7 mouse cellular contexts compared by ENCODE assay signal in genomic region chr13:58387948-58388347, GRCm38 (mm10).
DNase-seq lines count a peak whose midpoint lies in the region; ATAC-seq lines count a peak whose summit lies in the region.

No protein-coding gene starts in this region.

- ATAC-seq in frontal cortex, adult (ENCODE audit: low TSS enrichment), result peak; percentile 83

- DNase-seq in ZHBTc4 (ENCODE audit: low read depth, low spot score), result peak; percentile 88
- peak; percentile 53 for DNase-seq in cerebellum, adult 8-10 months
- DNase-seq in hindlimb bud, embryonic 11.5 days (ENCODE audit: extremely low spot score, low read depth, low spot score), result peak; percentile 81
- peak; percentile 47 for DNase-seq in left cerebral cortex, adult 11 months (ENCODE audit: low spot score)
- peak; percentile 89 for DNase-seq in lung, postnatal 36 days
- DNase-seq in right cerebral cortex, postnatal 4 days, result peak; percentile 73

Comparison
In these comparisons a context has a peak if more than half of its experiments do, and no peak if none do; other contexts are left out.
1. Peak in every context shown above with its lines: DNase-seq and ATAC-seq.